Mouse (Mus musculus) thymus, postnatal 10 days (tissue): ENCODE measurements around the gene Clec4d.

Experiments
- DNase-seq, 2 experiments: peaks; one replicate each; pipeline ENCODE4 v3.0.0; 2021; ENCODE audit warnings: low spot score in 2 of 2

Clec4d gene

GRCm38 (mm10) chr6:123308033-123308432, 46.1 kb downstream of the Clec4d start, which contains the start of gene Vmn2r19:
Vmn2r19 (plus strand) TSS chr6:123308333.
- no peak for DNase-seq
